Mouse (Mus musculus): ENCODE data around the gene Nav1.

Gene Nav1

GRCm38 (mm10) chr1:135516511-135517305, 90.4 kb downstream of the Nav1 start:
- CTCF ChIA-PET = no interaction called here

- CTCF ChIA-PET = no interaction called here
These were observed 91.4 kb downstream of the Nav1 start for GRCm38 (mm10) chr1:135515633-135516238.

DNA sequence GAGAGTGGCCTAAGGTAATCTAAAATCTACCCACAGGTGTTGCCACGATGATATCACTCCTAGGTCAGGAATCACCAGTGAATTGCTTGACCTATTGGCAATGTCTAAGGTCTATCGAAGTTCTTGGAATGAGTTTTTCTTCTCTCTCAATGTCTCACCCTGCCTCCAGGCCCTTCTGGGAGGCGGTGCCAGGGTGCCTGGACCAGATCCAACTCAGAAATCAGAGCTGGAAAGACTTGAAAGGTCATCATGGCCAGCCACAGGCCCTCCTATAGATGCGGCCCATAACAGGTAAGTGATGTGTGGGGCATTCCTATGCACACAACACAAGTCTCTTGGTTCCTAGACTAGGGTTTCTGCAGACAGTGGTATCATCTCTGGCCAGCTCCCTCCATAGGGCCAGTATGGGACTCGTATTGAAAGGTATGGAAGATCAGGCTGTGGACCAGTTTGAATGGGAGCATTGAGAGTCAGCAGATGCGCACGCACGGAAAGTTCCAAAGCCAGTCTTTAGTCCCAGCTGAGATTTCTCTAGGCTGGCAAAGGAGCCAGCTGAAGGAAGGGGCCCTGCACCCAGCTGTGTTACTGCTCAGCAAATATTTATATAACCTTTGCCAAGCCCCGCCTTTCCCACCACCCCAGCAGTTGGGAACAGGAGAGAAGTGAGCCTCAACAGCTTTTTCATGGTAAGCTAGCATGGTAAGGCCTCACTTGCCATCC, 92.0 kb downstream of the Nav1 start:
- CTCF ChIA-PET = no interaction called here

GRCm38 (mm10) chr1:135514046-135514445, 93.0 kb downstream of the Nav1 start:
- CTCF ChIA-PET = no interaction called here

- CTCF ChIA-PET = no interaction called here
These were observed 93.6 kb downstream of the Nav1 start for GRCm38 (mm10) chr1:135513464-135513863.

DNA sequence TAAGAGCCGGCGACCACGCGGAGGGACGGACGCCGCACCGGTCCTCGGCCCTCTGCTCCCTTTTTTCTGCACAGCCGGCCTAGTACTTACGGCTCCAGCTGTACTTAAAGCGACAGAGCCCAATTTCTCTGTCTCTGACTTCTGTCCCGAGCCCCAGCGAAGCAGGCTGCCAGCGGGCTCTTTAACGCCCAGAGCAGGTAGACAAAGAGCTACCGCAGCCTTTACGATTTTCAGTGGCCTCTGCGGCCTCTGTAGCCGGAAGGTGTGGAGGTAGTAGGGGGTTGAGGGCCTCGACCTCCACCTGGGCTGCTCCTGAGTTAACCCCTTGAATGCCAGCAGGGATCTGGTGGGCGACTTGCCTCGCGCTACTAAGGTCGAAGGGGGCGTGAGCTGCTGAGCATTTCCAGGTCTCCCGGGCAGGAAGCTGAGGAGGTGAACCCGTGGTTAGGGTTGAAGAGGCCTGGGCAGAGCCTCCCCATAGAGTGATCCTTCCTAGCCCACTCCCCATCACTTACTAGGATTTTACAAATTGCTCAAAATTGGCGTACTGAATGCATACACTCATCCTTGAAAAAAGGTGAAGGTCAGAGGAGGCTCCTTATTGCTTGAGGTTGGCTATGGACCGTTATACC, 96.6 kb downstream of the Nav1 start:
- CTCF ChIA-PET = no interaction called here

DNA sequence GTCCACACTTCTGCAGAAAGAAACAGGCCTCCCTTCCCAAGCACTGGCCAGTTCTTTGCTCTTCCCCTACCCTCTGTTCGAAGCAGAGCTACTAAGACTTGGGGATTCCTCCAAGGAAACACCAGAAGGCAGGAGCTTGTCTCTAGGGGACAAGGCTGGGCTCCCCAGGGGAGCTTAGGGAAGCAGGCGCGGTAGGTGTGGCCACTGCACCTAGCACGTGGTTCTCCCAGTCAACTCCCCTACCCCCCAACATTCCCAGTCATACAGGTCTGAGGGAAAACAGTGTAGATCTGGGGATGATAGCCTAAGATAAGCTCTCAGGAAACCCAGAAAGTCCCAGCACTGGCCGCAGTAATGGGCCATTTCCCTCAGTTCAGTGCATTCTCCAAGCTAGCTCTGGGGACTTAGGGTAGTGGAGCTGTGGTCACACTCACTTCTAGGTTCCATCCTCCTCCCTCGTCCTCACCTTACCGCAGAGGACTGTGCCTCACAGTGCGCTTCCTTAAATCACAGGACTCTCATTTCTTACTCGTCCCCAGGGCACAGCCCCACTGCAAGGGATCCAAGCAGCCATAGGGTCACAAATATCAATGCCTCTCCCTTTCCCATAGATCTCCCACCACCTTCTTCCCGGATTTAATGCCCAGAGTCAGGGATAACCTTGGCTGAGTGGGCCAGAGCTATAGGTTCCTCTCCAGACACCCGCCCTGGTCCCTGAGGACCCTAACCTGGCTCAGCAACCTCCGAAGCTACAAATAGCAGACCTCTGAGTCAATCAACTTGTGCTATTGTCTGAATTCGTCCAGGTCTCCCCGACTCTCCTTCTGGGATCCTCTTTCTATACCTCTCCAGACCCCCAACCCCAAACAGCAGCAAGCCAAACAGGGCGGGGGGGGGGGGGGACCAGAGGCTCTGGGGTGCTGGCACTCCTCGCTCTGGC, 97.7 kb downstream of the Nav1 start:
- CTCF ChIA-PET = no interaction called here

GRCm38 (mm10) chr1:135508349-135508634, 98.8 kb downstream of the Nav1 start:
- CTCF ChIA-PET = no interaction called here

DNA sequence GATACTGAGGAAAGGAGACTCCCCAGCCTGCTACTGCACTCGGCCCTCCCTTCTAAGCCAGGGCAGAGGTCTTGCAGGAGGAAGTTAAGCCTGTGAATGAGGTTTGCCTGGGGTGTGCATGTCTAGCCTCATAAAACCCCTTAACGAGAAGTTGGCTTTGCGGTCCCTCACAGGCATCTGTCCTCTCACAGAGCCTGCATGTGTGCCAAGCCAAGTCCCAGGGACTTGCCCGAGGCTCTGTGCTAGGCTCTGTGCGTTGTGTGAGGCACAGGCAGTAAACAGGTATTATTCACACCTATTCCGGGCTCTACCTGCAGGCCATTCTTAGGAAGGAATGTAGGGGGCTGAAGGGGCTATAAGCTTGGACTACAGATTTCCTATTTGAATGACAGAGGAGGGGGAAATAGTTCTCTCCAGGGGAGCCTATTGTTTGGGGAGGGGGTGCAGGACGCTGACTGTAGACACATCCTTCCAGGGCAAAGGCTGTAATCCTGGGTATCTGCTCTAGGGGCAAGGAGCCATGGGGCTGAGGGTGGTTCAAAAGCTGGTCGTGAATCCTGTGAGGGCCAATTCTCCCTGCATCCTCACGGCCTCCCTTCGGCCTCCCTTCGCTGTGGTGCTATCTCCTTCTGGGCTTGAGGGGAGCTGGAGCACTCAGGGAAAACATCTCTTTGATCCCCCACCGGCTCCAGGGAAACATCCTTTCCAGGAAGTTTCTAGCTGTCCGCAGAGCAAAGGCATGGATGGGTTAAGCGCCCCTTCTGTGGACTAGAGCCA, 99.3 kb downstream of the Nav1 start:
- CTCF ChIA-PET = no interaction called here

DNA sequence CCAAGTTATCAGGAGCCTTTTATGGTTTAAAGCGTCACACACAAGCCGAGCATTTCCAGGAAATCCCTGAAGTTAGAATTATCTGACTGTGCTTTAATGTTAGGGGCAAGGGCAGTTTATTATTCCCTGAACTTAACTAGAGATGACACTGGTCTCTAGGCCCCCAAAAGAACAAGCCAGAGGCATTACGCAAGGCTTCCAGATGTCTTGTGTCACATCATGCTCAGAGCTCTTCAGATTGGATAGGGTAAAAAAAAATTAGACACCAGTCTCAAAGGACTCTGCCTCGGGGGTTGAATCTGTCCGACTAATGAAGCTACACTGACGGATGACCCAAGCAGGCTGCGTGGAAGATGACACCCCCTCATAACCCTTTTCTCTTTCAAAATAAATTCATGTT, 101.6 kb downstream of the Nav1 start:
- CTCF ChIA-PET = no interaction called here

DNA sequence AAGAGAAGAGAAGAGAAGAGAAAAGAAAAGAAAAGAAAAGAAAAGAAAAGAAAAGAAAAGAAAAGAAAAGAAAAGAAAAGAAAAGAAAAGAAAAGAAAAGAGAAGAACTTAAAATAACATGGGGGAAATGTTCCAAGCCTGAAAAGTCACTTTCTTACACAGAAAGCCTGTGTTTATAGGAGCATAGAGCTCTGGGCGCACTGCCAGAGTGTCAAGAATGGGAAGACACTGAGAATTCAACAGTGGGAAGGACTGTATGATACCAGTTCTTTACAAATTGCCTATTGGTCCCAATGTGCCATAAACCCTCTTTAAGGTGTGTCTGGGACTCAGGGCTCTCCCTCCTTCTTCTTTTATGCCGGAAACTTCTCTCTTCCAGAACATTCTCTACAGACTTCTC, 103.7 kb downstream of the Nav1 start:
- CTCF ChIA-PET = interaction anchor here (0.6 kb wide), 1 partner anchor 35 kb away, joined by 3 read pairs; no protein-coding TSS in a partner anchor

- CTCF ChIA-PET = interaction anchor here (0.6 kb wide), 1 partner anchor 34 kb away, joined by 3 read pairs; no protein-coding TSS in a partner anchor
These were observed 104.3 kb downstream of the Nav1 start for GRCm38 (mm10) chr1:135502750-135503149.

- CTCF ChIA-PET = interaction anchor here (0.7 kb wide), 1 partner anchor 42 kb away, joined by 8 read pairs; no protein-coding TSS in a partner anchor
These were observed 105.0 kb downstream of the Nav1 start for GRCm38 (mm10) chr1:135502135-135502534.

- CTCF ChIA-PET = interaction anchor here (0.6 kb wide), 1 partner anchor 1624 kb away, joined by 7 read pairs; no protein-coding TSS in a partner anchor
These were observed 108.4 kb downstream of the Nav1 start for GRCm38 (mm10) chr1:135498455-135499358.

GRCm38 (mm10) chr1:135495048-135495447, 112.0 kb downstream of the Nav1 start:
- CTCF ChIA-PET = no interaction called here

DNA sequence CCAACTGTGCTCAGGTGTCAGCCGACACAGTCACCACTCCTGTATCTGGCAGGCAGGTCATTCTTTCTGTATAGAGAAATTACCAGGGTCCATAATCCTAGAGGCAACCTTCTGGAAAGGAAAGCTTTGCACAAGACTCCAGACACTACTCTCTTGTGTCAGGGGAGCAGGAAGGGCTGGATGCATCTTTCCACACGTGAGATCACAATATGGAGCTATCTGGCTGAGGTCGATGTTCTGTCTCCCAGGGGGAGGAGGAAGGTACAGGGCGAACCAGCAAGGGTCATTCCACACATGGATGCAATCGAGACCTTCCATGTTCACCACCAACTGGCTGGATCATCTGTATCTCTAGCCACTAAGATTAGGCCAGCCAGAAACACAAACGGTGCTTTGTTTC, 113.2 kb downstream of the Nav1 start:
- CTCF ChIA-PET = no interaction called here

DNA sequence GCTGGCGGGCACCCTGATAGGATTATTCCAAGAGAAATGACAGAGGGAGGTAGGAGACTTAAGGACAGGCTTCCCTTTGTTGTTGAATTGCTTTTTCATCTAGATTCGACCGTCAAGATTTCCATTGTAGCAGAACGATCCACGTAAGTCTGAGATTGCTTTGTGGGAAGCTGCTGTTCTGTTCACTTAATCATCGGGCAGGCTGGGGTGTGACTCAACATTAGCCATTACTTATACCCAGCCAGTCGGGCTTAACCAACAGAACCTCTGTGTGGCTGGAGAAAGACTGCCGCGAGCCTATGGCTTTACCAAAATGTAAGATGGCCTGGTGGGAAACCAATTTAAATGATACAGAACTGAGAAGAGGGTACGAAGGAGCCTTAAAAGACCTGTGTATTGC, 114.7 kb downstream of the Nav1 start:
- CTCF ChIA-PET = no interaction called here

- CTCF ChIA-PET = no interaction called here
These were observed 116.0 kb downstream of the Nav1 start for GRCm38 (mm10) chr1:135490931-135491666.

DNA sequence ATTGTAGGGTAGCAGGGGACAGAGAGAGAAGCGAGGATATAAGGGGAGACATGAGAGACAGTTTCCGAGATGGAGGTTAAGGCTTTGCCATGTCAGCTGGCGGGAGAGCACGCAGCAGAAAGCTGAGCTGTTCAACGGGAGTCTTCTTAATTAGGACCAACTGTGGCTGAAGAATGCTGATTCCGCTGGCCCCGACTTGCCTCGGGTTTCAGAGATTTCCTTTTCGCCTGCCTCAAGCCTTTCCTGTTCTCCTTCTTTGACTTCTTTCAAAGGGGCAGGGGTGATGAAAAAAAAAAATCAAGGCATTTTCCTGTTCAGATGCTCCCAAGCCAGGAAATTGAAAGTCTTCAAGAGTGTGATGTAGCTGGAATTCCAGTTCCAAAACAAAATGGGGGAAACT, 118.2 kb downstream of the Nav1 start:
- CTCF ChIA-PET = no interaction called here

Measured in spleen, embryonic (tissue).